Mouse (Mus musculus) testis, postnatal 14 days (tissue): ENCODE measurements around the gene Zfp273.
"Not testable (repeated sequence)": the region's sequence is repeated elsewhere in the genome, so short reads cannot be mapped to it uniquely, and the experiment has no call there.

Source experiments
- DNase-seq: peaks from one replicate; pipeline ENCODE4 v3.0.0; 2021; ENCODE audit warnings: low spot score

The Zfp273 gene

DNA sequence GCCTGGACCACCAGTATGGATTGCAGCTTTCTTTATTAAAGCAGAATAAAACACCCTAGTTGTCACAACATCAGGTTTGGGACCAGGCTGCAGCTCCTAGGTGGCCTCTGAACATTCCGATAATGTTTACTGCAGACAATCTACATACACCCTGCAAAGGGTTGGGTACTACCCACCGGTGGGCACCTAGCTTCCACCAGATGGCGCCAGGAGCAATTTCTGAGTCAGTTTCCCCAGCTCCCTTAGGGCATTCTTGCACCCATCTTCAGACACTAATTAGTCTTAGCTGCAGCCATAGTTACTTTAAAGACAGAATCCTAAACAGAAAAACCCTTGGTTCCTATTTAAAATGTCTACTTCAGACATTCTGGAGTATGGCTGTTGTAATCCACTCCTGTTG, 54.4 kb downstream of the Zfp273 start:
- no peak for DNase-seq

DNA sequence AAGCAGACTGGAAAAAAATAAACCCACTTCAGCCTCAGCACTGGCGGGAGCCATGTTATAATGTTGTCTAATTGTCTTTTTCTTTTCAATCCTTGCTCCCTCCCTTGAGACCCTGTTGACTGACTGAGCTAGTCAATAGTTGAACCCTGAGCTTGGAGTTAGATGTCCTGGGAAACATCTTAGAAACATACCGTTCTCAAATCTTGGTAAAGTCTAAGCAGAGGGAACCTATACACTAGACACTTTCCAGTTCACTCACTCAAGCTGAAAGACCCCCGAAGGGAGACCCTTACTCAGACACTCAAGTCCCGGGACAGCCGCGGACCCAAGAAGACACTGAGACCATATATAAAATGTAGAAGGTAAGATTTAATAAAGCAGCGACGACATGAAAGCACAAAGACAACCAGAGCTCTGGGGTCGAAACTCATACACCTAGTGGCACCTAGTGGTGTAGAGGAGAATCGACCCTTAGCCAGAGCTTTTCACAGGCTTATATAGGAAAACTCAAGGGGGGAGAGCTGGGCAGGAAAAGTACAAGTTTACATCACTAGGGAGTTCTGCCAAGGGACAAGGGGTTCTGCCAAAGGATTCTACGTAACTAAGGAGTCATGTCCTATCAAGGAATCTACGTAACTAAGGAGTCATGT, 62.6 kb downstream of the Zfp273 start:
- DNase-seq, result not testable (repeated sequence)
